Mouse (Mus musculus): ENCODE measurements at regions not wholly inside any gene's neighbourhood (a gene's known extent, or its start where the extent isn't known, plus 50 kb on each side); places are given as distances from the start of the nearest gene placed in this dataset.

DNA sequence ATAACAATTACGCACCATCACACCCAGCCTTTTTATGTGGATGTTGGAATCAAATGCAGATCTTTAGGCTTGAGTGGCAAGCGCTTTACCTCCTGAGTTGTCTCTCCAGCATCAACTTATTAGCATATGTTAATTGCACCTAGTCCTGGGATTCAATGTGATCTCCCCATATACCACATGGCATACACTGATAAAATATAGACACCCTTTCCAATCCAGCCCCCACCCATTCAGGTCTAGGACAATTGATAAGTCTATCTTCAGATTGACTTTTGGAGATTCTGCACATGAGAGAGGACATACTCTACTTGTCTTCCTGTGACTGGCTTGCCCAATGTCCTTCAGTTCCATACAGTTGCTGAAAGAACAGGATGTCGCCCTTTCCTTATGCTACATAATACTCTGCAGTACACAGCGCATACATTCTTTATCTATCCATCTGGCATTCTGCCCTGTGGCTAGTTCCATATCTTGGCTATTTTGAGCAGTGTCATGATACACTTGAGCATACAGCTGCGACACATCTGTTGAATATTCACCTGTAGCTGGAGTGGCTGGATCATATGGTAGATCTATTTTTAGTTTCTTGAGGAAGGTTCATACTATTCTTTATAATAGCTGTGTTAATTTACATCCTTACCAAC lies 120.3 kb downstream of the Gsdmc2 start:
- DNase-seq, result peak; percentile 6

DNA sequence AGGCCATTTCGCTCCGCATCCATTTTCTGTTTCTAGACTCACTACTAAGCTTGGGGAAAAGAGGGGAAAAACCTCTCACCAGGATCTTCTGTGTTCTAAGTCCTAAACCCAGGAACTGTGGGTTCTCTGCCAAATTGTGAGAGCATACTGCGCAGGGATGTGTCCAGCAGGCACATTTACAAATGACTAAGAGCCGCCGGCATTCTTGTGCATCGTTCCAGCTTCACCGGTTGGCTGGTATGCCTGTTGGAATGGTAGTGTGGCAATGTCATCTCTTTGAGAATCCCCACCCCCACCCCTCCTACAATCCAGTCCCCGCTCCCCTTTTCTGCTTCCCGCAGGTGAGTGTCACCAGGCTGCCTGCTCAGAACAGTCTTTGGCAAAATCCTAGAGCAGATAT lies 122.0 kb downstream of the Gsdmc2 start:
- no peak for DNase-seq

DNA sequence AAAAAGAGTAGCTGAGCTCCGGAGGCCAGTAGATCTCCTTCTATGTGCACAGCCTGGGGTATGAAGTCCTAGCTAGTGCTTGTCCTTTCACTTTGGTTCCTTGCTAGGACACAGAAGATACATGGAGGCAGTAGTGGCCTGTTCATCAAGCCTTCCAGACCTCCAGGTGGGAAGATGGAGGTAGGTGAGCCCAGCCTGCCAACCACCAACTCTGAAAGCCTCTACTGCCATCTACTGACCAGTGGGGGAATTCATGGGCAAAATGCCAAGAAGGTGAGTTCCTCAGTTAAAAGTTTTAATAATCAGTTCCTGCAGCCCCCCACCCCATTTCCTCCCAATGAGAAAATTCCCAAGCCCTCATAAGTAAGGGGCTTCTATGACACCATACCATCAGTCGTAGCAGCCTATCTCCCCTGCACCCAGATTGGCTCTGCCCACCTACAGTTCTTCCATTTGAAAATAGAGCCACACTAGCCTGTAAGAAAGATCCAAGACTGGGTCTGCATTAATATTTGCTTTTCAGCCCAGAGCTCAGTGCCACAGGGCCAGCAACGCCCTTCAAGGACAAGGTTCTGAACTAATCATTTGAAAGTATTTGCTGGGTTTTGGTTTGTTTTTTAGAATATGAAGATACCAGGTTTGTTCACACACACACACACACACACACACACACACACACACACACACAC lies 123.2 kb downstream of the Gsdmc2 start:
- DNase-seq, result no peak

DNA sequence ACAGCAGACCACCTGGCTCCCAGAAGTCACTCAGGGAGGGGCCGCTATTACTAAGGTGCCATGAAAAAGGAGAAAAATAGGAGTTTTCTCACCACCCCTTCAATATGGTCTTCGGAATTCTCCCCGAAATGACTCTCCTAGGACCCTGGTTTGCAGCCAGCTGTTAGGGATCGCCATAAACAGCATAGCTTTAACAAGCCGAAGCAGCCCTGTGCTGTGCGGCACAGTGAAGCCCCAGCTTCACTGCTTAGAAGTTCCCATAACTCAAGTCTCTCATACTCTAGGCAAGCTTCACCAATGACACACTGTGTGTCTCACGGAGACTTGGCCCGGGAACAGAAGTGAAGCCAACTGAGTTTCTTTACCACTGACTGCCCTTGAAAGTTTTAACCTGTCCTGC lies 127.2 kb downstream of the Gsdmc2 start:
- DNase-seq, result peak; percentile 66

DNA sequence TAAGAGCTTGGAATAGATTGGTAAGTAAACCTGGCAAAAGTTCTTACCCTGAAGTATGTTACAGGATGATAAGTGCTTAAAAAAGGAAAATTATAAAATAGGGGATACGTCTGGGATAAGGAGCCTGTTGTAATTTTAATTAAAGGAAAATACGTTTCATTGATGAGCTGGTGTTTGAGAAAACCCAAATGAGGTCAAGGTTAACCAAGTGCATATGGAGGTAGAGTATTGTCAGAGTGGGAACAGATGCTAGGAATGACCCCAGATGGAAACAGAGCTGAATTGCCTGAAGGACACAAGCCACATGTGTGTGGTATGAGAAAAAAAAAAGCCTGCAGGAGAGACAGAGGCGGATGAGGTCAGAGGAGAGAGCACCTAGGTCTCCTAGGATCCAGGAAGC lies 131.3 kb downstream of the Gsdmc2 start:
- no peak for DNase-seq

DNA sequence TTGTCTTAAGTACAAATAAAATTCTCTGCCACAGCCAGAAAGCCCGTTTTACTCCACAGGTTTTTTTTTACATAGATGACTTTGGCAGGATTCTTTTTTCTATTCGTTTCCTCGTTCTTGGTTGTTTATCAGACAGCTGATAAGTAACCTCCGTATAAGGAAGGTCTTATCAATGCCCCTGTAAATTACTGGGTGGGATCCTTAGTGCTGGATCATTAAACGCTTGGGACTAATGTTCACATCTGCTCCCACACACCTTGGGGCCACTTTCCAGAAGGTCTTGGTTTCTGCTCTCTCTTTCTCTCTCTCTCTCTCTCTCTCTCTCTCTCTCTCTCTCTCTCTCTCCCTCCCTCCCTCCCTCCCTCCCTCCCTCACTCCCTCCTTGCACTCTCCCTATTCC lies 134.6 kb downstream of the Gsdmc2 start:
- no peak for DNase-seq

DNA sequence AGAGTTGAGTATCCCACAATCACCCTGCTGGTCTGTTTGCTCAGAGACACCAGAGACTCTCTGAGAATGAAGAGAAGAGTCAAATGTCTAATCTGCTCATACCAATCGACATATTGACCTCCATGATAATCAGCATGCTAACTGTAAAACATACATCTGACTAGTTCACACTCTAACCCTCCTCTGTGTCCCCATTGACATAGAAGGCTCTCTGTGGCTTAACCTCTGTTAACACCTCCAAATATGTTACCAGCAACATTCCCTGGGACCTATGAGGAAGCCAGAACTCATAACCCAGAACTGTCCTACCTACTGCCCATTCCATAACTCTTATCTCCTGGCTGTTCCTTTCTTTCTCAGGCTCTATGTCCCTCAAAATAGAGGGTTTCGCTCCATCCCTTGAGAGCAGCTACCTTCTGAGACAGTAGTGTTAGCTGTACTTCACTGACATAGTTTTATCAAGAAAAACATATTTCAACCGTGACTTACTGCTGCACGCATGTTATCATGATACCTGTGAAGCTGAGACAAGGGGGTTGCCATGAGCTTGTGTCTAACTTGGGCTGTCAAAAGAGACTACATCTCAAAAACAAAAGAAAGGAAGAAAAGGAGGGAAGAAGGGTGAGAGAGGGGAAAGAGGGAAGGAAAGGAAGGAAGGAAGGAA lies 135.6 kb downstream of the Gsdmc2 start:
- DNase-seq, result no peak

DNA sequence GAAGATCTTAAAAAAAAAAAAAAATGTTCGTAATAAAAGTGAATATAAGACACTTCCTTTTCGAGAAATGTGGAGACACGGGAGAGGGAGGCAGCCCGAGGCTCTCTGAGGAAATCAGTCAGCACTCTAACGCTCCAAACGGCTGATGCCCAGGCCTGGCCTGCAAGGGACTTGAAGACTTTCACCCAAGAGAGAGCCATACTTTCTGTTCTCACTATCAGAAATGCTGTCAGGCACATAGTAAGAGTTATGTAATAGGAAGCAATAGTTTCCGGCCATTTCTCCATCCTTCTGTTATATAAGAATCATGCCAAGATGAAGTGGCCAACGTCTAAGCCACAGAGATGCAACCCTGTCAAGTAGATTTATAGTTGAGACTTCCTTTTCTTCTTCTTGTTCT lies 140.3 kb downstream of the Gsdmc2 start:
- DNase-seq, result peak; percentile 61

DNA sequence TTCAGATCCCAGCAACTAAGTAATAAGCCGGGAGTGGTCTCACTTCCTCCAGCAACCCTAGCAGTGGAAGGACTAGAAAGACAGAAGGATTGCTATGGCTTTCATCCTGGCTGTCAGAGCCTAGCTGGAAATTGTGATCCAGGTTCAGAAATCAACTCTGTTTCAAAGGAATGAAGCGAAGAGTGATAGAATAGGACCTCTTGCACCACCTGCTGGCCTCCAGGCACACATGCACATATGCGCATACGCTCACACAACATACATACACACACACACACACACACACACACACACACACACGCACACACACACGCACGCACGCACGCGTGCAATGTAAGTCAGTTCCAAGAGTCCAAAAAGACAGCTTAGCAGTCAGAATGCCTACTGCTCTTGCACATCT lies 147.1 kb downstream of the Gsdmc2 start:
- peak; percentile 42 for DNase-seq

DNA sequence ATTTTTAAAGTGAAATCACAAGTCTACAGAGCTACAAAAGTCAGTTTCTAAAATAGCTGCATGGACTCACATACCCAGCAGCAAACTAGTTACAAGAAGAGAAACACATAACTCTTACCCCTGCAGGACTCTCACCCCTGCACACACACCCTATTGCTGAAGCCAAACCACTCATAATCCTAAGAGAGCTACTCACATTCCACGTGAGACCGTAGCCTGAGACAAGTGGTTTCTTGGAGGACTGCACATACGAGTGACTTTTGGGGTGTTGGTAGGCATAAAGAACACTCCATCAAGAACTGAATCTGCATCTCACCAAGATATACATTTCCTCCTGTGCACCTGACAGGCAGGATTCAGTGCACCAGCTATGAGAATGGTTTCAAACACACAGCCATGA lies 150.8 kb downstream of the Gsdmc2 start:
- DNase-seq, result peak; percentile 53

DNA sequence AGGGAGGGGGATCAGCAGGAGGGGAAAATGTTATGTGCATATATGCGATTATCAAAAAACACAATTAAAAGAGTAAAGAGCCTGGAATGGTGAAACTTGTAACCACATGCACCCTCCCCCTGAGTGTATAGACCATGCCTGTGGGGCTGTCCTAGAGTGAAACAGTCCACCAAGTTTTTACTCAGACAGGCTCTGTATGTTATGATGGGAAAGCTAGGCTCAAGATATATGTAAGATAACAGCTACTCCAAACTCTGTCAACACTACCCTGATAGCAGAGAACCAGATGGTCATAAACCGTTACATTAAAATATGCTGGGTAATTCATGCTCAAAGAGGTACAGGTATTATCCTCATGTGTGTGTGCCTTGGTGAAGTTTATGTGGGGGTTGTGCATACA lies 151.4 kb downstream of the Gsdmc2 start:
- peak; percentile 23 for DNase-seq

DNA sequence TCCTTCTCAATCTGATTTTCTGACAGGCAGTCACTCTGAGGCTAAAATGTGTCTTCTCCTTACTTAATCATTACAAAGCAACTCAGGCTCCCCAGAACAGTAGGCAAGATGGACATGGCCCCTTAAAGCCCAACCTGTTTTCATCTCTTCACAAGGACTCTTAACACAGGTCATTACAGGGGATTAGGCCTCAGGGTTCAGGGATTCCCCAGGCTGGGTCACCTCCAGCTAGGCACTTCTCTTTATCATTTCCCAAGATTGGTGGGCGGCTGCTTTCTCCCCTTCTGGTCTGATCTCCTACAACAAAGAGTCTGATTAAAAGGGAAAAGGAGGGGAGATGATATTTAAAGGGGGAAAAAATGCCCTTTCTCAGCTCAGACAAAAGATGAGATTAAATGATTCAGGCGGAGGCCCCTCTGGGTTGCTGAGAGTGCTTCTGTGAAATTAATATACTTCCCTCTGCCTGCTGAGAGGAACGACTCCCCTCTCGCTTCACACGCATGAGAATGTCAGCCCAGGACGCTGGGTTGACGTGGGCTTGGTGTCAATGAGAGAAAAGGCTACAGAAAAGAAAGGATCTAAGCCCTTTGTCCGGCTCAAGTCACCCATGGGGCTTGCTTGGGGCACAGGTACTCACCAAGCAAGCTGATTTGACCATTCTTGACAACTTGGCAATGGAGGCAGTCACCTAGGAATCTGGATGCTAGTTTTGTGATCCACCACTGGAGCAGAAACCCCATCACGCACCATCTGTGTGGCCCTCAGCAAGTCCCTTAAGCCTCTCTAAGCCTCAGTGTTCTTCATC lies 152.3 kb downstream of the Gsdmc2 start:
- peak; percentile 58 for DNase-seq

DNA sequence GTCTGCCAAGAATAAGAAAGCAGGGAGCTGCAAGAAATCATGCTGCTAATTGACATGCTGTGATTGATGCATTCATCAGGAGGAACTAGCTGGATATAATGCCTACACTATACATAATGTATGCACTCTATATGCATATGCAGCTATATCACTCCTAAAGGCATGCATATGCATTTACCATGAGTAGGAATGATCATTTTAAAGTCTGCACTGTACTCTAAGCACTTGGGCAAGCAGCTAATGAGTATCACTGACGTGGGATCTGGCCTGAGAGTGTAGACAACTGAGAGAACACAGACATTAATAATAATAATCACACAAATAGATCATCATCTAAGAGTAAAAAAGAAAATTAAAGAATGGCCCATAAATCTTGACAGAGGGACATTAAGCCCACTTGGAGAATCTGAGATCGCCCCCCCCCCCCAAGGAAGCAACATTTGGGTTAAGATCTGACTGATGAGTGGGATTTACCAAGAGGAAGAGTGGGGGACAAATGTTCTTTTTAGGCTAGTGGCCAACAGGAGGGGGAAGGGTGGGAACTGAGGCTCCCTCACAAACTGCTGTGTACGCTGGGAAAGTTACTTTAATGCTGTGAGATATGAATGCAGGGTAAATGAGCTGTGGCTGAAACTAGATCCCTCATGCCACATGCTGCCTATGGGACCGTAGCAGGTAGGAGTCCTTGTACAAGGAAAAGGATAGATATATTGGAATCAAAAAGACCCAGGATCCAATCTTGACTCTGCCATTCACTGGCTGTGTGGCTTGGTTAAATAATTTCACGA lies 155.0 kb downstream of the Gsdmc2 start:
- DNase-seq, result peak; percentile 24

DNA sequence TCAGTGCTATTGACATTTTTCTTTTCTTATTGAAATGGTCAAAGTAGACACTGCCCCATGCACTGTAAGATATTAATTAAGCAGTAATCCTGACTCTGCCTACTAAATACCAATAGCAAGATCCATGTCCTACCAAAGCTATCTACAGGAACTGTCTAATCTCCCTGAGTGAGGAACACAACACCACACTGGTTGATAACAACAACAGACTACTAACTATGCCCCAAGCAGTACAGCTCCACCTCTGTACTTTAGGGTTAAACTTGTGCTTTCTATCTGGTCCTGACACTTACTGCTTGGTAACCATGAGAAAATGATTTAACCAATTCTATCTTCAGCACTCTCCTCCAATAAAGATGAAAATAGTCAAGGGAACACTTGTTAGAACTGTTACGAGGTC lies 157.1 kb downstream of the Gsdmc2 start:
- DNase-seq, result no peak

DNA sequence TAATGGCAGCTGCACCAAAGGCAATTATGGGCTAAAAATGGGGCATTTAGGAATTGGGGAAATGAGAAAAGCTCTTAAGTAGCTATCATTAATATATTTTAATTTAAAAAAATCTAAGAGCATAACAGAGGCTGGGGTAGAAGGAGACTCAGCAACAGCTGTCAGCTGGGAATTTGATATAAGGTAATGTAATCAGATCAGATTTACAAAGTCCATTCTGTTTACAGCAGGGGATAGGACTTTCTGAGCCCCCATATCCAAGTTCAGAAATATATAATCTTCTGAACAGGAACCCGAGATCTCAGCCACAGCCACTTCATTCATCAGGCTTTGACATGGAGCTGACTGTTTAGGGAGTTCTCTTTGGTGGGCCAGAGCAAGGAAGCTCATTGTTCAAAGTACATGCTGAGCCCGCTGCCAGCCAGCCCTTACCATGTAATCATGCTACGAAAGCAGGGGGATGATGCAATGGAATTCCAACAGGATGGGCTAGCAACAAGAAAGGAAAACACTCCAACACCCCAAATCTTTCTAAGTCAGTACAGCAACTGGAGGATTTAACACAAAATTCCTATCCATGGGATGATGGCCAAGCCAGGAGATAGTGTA lies 157.9 kb downstream of the Gsdmc2 start:
- no peak for DNase-seq

DNA sequence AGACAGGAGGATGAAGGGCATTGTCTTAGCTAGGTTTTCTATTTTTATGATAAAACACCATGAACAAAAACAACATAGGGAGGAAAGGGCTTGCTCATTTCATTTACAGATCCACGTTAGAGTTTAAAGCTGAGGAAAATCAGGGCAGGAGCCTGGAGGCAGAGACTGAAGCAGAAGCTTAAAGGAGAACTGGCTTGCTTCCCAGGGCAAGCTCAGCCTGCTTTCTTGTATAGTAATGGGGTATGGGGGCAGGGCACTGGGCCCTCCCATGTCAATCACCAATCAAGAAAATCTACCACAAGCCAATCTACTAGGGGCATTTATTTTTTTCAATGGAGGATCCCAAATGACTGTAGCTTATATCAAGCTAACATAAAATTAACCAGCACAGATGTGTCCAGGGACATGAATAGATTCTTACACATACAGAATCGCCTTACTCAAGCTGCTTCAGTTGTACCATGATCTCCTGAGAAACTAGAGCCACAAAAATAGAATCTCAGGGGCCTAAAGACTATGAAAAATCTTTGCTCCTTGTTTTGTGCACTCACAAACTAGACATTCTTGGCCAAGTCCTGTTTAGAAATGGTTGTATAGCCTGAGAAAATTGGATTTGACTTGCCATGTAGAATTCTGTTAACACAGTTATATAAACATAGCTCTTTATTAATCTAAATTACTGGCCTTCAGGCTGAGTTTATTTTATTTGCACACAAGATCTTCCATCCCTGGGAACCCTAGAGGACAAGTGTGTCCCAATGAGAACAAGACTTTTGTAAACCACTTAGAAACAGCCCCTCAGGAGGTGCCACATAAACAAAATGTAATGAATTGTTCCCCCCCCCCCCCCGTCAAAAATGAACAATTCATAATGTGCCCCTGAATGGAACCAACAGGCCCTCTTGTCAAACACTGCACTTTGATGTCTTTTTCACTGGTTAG lies 164.7 kb downstream of the Gsdmc2 start:
- DNase-seq, result no peak

DNA sequence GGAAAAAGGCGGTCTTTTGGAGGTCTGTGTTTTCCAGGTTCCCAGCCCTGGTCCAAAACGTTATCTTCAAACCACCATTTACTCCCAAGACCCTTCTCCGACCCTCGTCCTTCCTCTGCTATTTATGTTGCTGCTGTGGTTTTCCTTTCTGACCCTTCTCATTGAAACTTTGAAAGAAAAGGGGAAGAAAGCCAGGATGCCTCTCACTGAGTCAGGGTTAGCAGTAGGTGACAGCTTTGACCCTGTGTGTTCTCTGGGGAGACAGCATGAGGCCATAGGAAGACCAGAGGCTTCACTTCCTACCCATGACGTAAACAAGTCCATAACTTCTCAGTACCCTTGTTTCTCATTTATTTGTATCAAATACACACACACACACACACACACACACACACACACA lies 166.1 kb downstream of the Gsdmc2 start:
- no peak for DNase-seq

DNA sequence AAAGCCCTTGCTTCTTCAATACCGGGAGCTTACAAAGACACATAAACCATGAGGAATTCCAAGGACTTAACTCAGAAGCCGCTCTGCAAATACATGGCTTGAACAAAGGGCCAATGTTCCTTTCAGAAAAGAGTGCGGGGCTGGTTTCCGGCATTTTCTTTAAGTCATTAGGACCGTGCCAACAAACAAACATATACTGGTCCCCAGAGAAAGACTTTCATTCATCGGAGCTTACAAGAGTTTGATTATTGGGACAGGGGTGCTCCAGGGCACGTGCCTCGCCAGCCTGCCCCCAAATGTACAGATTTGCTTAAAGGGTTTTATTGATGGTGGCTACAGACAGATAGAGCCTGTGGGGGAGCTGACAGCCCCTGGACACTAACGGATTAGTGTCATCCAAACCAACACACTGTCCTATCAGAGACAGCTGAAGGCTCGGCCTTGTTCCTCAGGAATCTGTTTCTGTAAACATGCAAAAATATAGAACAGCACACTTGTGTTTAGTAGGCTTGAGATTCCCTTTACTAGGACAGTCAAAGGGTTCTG lies 169.4 kb downstream of the Gsdmc2 start:
- DNase-seq, result no peak

DNA sequence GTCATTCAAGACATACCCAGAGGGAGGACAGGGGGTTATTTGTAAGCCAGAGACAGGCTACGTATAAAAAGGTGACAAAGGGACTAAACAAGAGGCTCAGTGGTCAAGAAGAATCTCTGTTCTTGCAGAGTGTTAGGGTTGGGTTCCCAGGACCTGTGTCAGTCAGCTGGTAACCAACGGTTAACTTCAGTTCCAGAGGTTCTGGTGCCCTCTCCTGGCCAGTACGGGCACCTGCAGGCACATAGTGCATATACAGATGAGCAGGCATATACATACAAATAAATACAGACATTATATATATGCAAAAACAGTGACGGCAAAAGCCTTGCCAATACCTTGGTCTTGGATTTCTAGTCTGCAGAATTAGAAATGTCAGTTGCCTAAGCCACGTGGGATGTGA lies 170.6 kb downstream of the Gsdmc2 start:
- no peak for DNase-seq

DNA sequence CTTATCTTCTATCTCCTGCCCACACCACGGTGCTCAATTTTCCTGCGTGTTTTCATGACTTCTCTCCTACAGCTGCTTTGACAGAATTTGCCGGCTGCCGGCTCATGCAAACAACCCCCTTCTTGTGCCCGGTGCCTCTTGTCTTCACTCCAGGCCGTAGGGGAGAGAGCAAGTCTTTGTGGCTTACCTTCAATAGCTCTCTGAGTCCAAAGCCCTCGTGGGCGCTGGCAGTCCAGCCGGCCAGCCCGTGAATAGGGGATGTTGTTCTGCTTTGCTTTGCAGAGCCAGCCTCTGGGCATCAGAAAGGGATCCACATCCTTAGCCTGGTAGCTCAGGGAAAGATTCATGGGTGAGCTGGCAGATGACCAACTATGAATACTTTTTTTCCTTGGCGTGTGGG lies 173.9 kb downstream of the Gsdmc2 start:
- no peak for DNase-seq

DNA sequence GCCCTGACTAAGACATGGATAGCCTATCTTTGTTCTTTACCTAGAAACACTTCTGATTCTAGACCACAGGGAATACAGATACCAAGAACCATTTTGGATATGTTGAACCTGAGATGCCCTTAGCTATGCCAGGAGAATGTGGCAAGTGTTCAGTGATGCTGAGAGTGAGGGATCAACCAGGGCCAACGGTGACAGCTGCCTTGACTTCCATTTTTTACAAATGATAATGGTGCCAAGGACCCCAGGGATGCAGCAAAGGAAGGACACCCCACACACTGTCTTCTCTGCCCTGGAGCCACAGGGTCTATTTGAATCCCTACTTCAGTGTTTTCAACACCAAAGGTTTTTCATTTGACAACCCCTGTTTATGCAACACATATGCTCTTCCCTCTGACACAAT lies 174.4 kb downstream of the Gsdmc2 start:
- no peak for DNase-seq
